Mouse (Mus musculus): ENCODE measurements around the gene Ttn.

GRCm38 (mm10) chr2:76983601-76984000 lies 1.3 kb upstream of the Ttn start:
- TF ChIP-seq CTCF (IDR thresholded peaks at IDR 0.05; ENCODE audit: extremely low read depth, insufficient read depth, insufficient read length, insufficient replicate concordance) (no peak), POLR2A (IDR thresholded peaks at IDR 0.05; ENCODE audit: low read depth, low read length) (no peak)

Data from spleen, adult 2 months (tissue).